Mouse (Mus musculus): ENCODE measurements around the gene Mvd. TPM values are rescaled to one million over a fixed set of nuclear protein-coding genes. Genes with fewer than 3 reads are reported as not detected.

Mvd gene
- polyA plus RNA-seq, 1 experiment = 12.3 TPM

- no peak for TF ChIP-seq POLR2A (IDR thresholded peaks at IDR 0.05; ENCODE audit: borderline replicate concordance, low read depth, low read length)
- H3K4me1 ChIP-seq (ENCODE audit: control insufficient read depth, insufficient read depth, low read length) = peaks cover 19% of the 10 kb centered on the region
- H3K27ac ChIP-seq (ENCODE audit: insufficient read depth, low read depth, low read length) = no peak overlapping the region
- no peak overlapping the region for H3K4me3 ChIP-seq (ENCODE audit: insufficient read depth, low read length)
Observed at GRCm38 (mm10) chr8:122469965-122470364, 26.7 kb upstream of the Mvd start.

- no peak for TF ChIP-seq CTCF (IDR thresholded peaks at IDR 0.05; ENCODE audit: low read depth, low read length)
- no peak for TF ChIP-seq POLR2A (IDR thresholded peaks at IDR 0.05; ENCODE audit: borderline replicate concordance, low read depth, low read length)
- H3K27ac ChIP-seq (ENCODE audit: insufficient read depth, low read depth, low read length) = no peak overlapping the region
- peaks cover 19% of the 10 kb centered on the region for H3K4me1 ChIP-seq (ENCODE audit: control insufficient read depth, insufficient read depth, low read length)
- no peak overlapping the region for H3K4me3 ChIP-seq (ENCODE audit: insufficient read depth, low read length)
Observed at GRCm38 (mm10) chr8:122469407-122469806, 26.2 kb upstream of the Mvd start.

- peaks cover 21% of the 10 kb centered on the region for H3K4me1 ChIP-seq (ENCODE audit: control insufficient read depth, insufficient read depth, low read length)
- TF ChIP-seq POLR2A (IDR thresholded peaks at IDR 0.05; ENCODE audit: borderline replicate concordance, low read depth, low read length) = no peak
- TF ChIP-seq CTCF (IDR thresholded peaks at IDR 0.05; ENCODE audit: low read depth, low read length) = no peak
- no peak overlapping the region for H3K4me3 ChIP-seq (ENCODE audit: insufficient read depth, low read length)
- no peak overlapping the region for H3K27ac ChIP-seq (ENCODE audit: insufficient read depth, low read depth, low read length)
Observed at GRCm38 (mm10) chr8:122467816-122468215, 24.6 kb upstream of the Mvd start.

GRCm38 (mm10) chr8:122464985-122465384 lies 21.8 kb upstream of the Mvd start:
- TF ChIP-seq POLR2A (IDR thresholded peaks at IDR 0.05; ENCODE audit: borderline replicate concordance, low read depth, low read length) (no peak), CTCF (IDR thresholded peaks at IDR 0.05; ENCODE audit: low read depth, low read length) (no peak)
- Histone ChIP-seq H3K4me1 (ENCODE audit: control insufficient read depth, insufficient read depth, low read length) (peaks cover 18% of the 10 kb centered on the region), H3K27ac (ENCODE audit: insufficient read depth, low read depth, low read length) (no peak overlapping the region), H3K4me3 (ENCODE audit: insufficient read depth, low read length) (no peak overlapping the region)

GRCm38 (mm10) chr8:122463651-122464640 lies 20.7 kb upstream of the Mvd start:
- H3K27ac ChIP-seq (ENCODE audit: insufficient read depth, low read depth, low read length) = no peak overlapping the region
- TF ChIP-seq POLR2A (IDR thresholded peaks at IDR 0.05; ENCODE audit: borderline replicate concordance, low read depth, low read length) = no peak
- no peak overlapping the region for H3K4me3 ChIP-seq (ENCODE audit: insufficient read depth, low read length)
- peaks cover 21% of the 10 kb centered on the region for H3K4me1 ChIP-seq (ENCODE audit: control insufficient read depth, insufficient read depth, low read length)

- no peak overlapping the region for H3K27ac ChIP-seq (ENCODE audit: insufficient read depth, low read depth, low read length)
- H3K4me3 ChIP-seq (ENCODE audit: insufficient read depth, low read length) = no peak overlapping the region
- TF ChIP-seq CTCF (IDR thresholded peaks at IDR 0.05; ENCODE audit: low read depth, low read length) (no peak), POLR2A (IDR thresholded peaks at IDR 0.05; ENCODE audit: borderline replicate concordance, low read depth, low read length) (no peak)
- peaks cover 21% of the 10 kb centered on the region for H3K4me1 ChIP-seq (ENCODE audit: control insufficient read depth, insufficient read depth, low read length)
Observed at GRCm38 (mm10) chr8:122462510-122462909, 19.3 kb upstream of the Mvd start.

GRCm38 (mm10) chr8:122461473-122462148 lies 18.4 kb upstream of the Mvd start:
- Histone ChIP-seq H3K27ac (ENCODE audit: insufficient read depth, low read depth, low read length) (no peak overlapping the region), H3K4me1 (ENCODE audit: control insufficient read depth, insufficient read depth, low read length) (peaks cover 21% of the 10 kb centered on the region), H3K4me3 (ENCODE audit: insufficient read depth, low read length) (no peak overlapping the region)
- no peak for TF ChIP-seq CTCF (IDR thresholded peaks at IDR 0.05; ENCODE audit: low read depth, low read length)
- TF ChIP-seq POLR2A (IDR thresholded peaks at IDR 0.05; ENCODE audit: borderline replicate concordance, low read depth, low read length) = no peak

- TF ChIP-seq POLR2A (IDR thresholded peaks at IDR 0.05; ENCODE audit: borderline replicate concordance, low read depth, low read length) (no peak), CTCF (IDR thresholded peaks at IDR 0.05; ENCODE audit: low read depth, low read length) (no peak)
- H3K27ac ChIP-seq (ENCODE audit: insufficient read depth, low read depth, low read length) = no peak within 1 kb of the TSS
- peak within 1 kb of the TSS; percentile 6; the same call in 1 of the 2 replicates for H3K4me3 ChIP-seq (ENCODE audit: insufficient read depth, low read length)
- H3K4me1 ChIP-seq (ENCODE audit: control insufficient read depth, insufficient read depth, low read length) = peaks cover 21% of the 10 kb centered on the region
Observed at GRCm38 (mm10) chr8:122460524-122461472, 17.6 kb upstream of the Mvd start, which contains the start of gene Snai3. Gene Snai3, minus strand, starts transcription at chr8:122460733.

- no peak overlapping the region for H3K27ac ChIP-seq (ENCODE audit: insufficient read depth, low read depth, low read length)
- H3K4me1 ChIP-seq (ENCODE audit: control insufficient read depth, insufficient read depth, low read length) = peaks cover 18% of the 10 kb centered on the region
- H3K4me3 ChIP-seq (ENCODE audit: insufficient read depth, low read length) = no peak overlapping the region
- no peak for TF ChIP-seq CTCF (IDR thresholded peaks at IDR 0.05; ENCODE audit: low read depth, low read length)
- no peak for TF ChIP-seq POLR2A (IDR thresholded peaks at IDR 0.05; ENCODE audit: borderline replicate concordance, low read depth, low read length)
Observed at GRCm38 (mm10) chr8:122459990-122460389, 16.8 kb upstream of the Mvd start.
